Mouse (Mus musculus): Measurements from ENCODE around the gene Bmper. TPM values are rescaled to one million over a fixed set of nuclear protein-coding genes. Genes with fewer than 3 reads are reported as not detected.

Gene Bmper
- total and polyA plus RNA-seq, 3 experiments = 1.3 to 1.9 (median 1.4) TPM

GRCm38 (mm10) chr9:23363139-23363538, 140.3 kb downstream of the Bmper start:
- no peak for DNase-seq (ENCODE audit: extremely low read depth)

GRCm38 (mm10) chr9:23363540-23363939, 140.7 kb downstream of the Bmper start:
- H3K27me3 ChIP-seq (replicated peaks) = no peaks in the 10 kb centered on the region
- H3K9me3 ChIP-seq (replicated peaks; ENCODE audit: low read length) = no peaks in the 10 kb centered on the region
- dilution Hi-C loops (cut with MboI; ENCODE audit: extremely low pct_ligation_motif_present, extremely low pct_unique_long_range_greater_than_20kb, low sequenced_read_pairs) = no loop called here
- no peak overlapping the region for H3K4me3 ChIP-seq (replicated peaks in 1 of 3; ENCODE audit: low read depth in 2 of 3, low read length in 2 of 3, poor library complexity in 1 of 3)
- H3K4me2 ChIP-seq (ENCODE audit: insufficient read depth, low read depth, poor library complexity, severe bottlenecking) = peak overlapping the region; percentile 35; the same call in 1 of the 2 replicates
- in situ Hi-C loops (cut with MboI; ENCODE audit: low pct_ligation_motif_present, low pct_unique_long_range_greater_than_20kb, low sequenced_read_pairs) = no loop called here
- no peak overlapping the region for H3K9ac ChIP-seq (ENCODE audit: insufficient read depth, low read depth)
- peaks cover 6 to 34% of the 10 kb centered on the region in 2 experiments; a peak in 3 of 4 replicates for H3K4me1 ChIP-seq (ENCODE audit: control insufficient read depth in 1 of 2, insufficient read depth in 2 of 2)
- TF ChIP-seq USF2 (conservative IDR thresholded peaks at IDR 0.05; ENCODE audit: low read depth, low read length) (no peak), RCOR1 (conservative IDR thresholded peaks at IDR 0.05; ENCODE audit: low read depth, low read length) (no peak), MYC (IDR thresholded peaks at IDR 0.05; ENCODE audit: low read depth, low read length) (no peak), IRF4 (IDR thresholded peaks at IDR 0.05; ENCODE audit: low read depth, low read length) (0 out of 2 replicates have a peak, but pooled peaks have one; percentile 38), GABPA (IDR thresholded peaks at IDR 0.05; ENCODE audit: insufficient replicate concordance, low read depth, low read length) (no peak)
- no peaks in the 10 kb centered on the region for H3K79me2 ChIP-seq (replicated peaks; ENCODE audit: control insufficient read depth, extremely low read depth, insufficient read depth, poor library complexity, severe bottlenecking)
- DNase-seq (ENCODE audit: extremely low read depth) = no peak
- peak overlapping the region; percentile 4; the same call in 1 of the 2 replicates for H3K27ac ChIP-seq (ENCODE audit: insufficient read depth, low read depth)
- H3K36me3 ChIP-seq (replicated peaks in 1 of 2; ENCODE audit: control insufficient read depth in 1 of 2, insufficient read depth in 1 of 2, low read length in 1 of 2) = no peaks in the 10 kb centered on the region

More at GRCm38 (mm10) chr9:23363139-23363538, 140.3 kb downstream of the Bmper start:
- H3K79me2 ChIP-seq (replicated peaks; ENCODE audit: control insufficient read depth, extremely low read depth, insufficient read depth, poor library complexity, severe bottlenecking) = no peaks in the 10 kb centered on the region
- H3K4me1 ChIP-seq (ENCODE audit: control insufficient read depth in 1 of 2, insufficient read depth in 2 of 2) = peaks cover 6 to 34% of the 10 kb centered on the region in 2 experiments; a peak in 3 of 4 replicates
- in situ Hi-C loops (cut with MboI; ENCODE audit: low pct_ligation_motif_present, low pct_unique_long_range_greater_than_20kb, low sequenced_read_pairs) (no loop called here), dilution Hi-C loops (cut with MboI; ENCODE audit: extremely low pct_ligation_motif_present, extremely low pct_unique_long_range_greater_than_20kb, low sequenced_read_pairs) (no loop called here)
- no peak overlapping the region for H3K9ac ChIP-seq (ENCODE audit: insufficient read depth, low read depth)
- no peak overlapping the region for H3K4me2 ChIP-seq (ENCODE audit: insufficient read depth, low read depth, poor library complexity, severe bottlenecking)
- H3K36me3 ChIP-seq (replicated peaks in 1 of 2; ENCODE audit: control insufficient read depth in 1 of 2, insufficient read depth in 1 of 2, low read length in 1 of 2) = no peaks in the 10 kb centered on the region
- no peaks in the 10 kb centered on the region for H3K27me3 ChIP-seq (replicated peaks)
- H3K9me3 ChIP-seq (replicated peaks; ENCODE audit: low read length) = no peaks in the 10 kb centered on the region
- no peak overlapping the region; the same call in 1 of the 2 replicates for H3K27ac ChIP-seq (ENCODE audit: insufficient read depth, low read depth)
- H3K4me3 ChIP-seq (replicated peaks in 1 of 3; ENCODE audit: low read depth in 2 of 3, low read length in 2 of 3, poor library complexity in 1 of 3) = no peak overlapping the region
- no peak for TF ChIP-seq ZNF384 (IDR thresholded peaks at IDR 0.05; ENCODE audit: low read depth, low read length)
- no peak for TF ChIP-seq MAZ (IDR thresholded peaks at IDR 0.05; ENCODE audit: low read depth, low read length)
- TF ChIP-seq PAX5 (IDR thresholded peaks at IDR 0.05; ENCODE audit: low read length) = no peak
- TF ChIP-seq JUN (IDR thresholded peaks at IDR 0.05; ENCODE audit: insufficient read depth, low read depth, low read length) = no peak
- TF ChIP-seq POLR2A (IDR thresholded peaks at IDR 0.05; ENCODE audit: low read depth, low read length) = no peak
- no peak for TF ChIP-seq BHLHE40 (IDR thresholded peaks at IDR 0.05; ENCODE audit: low read depth, low read length)
- no peak for TF ChIP-seq TCF12 (IDR thresholded peaks at IDR 0.05; ENCODE audit: low read depth, low read length)
- TF ChIP-seq E2F4 (IDR thresholded peaks at IDR 0.05; ENCODE audit: insufficient replicate concordance, low read depth, low read length) = no peak
- TF ChIP-seq NELFE (IDR thresholded peaks at IDR 0.05; ENCODE audit: low read depth, low read length) = no peak
- no peak for TF ChIP-seq CTCF (conservative IDR thresholded peaks at IDR 0.05 in 1 of 2, IDR thresholded peaks at IDR 0.05 in 1 of 2; ENCODE audit: low read depth in 2 of 2, low read length in 2 of 2)
